Mouse (Mus musculus) lung, embryonic 14.5 days (tissue): ENCODE measurements at regions not wholly inside any gene's neighbourhood (a gene's known extent, or its start where the extent isn't known, plus 50 kb on each side); places are given as distances from the start of the nearest gene placed in this dataset.

Source experiments
- ATAC-seq: fragments of 200-750 bp; cut with Nextera tagmentation; 2 replicates; pipeline ENCODE4 v1.8.0; 2017; ENCODE audit warnings: mild to moderate bottlenecking, moderate TSS enrichment, moderate library complexity; ENCODE audit not compliant: insufficient read depth
- DNase-seq: peaks from one replicate; pipeline ENCODE4 v3.0.0-alpha.2; 2015
- H3K27ac ChIP-seq: fragments of 300-500 bp; sonication (generic); 2 replicates; pipeline ENCODE4 v1.5.1; 2014; ENCODE audit warnings: low read depth, mild to moderate bottlenecking, moderate library complexity
- H3K27me3 ChIP-seq: fragments of 300-500 bp; sonication (generic); 2 replicates; pipeline ENCODE4 v1.6.1; 2014; ENCODE audit warnings: low read length, control low read depth; ENCODE audit not compliant: insufficient read depth
- H3K36me3 ChIP-seq: fragments of 300-500 bp; sonication (generic); 2 replicates; pipeline ENCODE4 v1.6.1; 2014; ENCODE audit warnings: control low read depth; ENCODE audit not compliant: insufficient read depth
- H3K4me1 ChIP-seq: fragments of 300-500 bp; sonication (generic); 2 replicates; pipeline ENCODE4 v1.6.1; 2014; ENCODE audit warnings: antibody characterized with exemption, control low read depth; ENCODE audit not compliant: insufficient read depth
- H3K4me2 ChIP-seq: fragments of 300-500 bp; sonication (generic); 2 replicates; pipeline ENCODE4 v1.6.1; 2014; ENCODE audit warnings: mild to moderate bottlenecking
- H3K4me3 ChIP-seq: fragments of 300-500 bp; sonication (generic); 2 replicates; pipeline ENCODE4 v1.5.1; 2014; ENCODE audit warnings: low read depth, low read length
- H3K9ac ChIP-seq: fragments of 300-500 bp; sonication (generic); 2 replicates; pipeline ENCODE4 v1.6.1; 2014
- H3K9me3 ChIP-seq: fragments of 300-500 bp; sonication (generic); 2 replicates; pipeline ENCODE4 v1.6.1; 2016; ENCODE audit warnings: low read depth, low read length, control low read depth
- CTCF ChIP-seq: IDR thresholded peaks from 2 replicates; pipeline ENCODE4 v1.5.1; 2016; ENCODE audit warnings: antibody characterized with exemption, low read depth
- WGBS: fragments of 180-500 bp; shearing (Covaris S2); extraction: QIAGEN DNeasy Blood & Tissue Kit; methylation state at CpG from one replicate; pipeline ENCODE4 v1.1.7; 2014; 5-methylcytosine and 5-hydroxymethylcytosine counted together

DNA sequence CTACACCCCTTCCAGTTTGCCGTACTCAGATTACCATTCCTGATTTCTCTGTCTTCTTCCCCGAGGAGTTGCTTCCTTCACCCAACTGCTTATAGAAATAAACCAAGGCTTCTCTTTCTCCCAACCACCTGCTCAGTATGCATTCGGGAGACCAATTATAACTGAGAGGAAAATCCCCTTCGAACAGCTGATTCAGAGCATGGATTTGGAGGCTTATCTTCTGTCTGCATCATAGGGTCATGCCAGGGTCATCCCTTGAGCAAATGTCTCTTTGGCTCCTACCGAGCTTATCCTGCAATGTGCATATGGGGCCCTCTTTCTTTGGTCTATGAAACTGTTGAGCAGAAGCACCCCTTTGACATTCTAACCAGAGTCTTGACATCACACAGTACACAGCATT lies 79.0 kb upstream of the Jazf1 start:
- DNase-seq (no peak), ATAC-seq (no peak)
- TF ChIP-seq CTCF, result no peak
- Histone ChIP-seq H3K36me3 (no peaks in the 10 kb centered on the region), H3K4me1 (no peaks in the 10 kb centered on the region), H3K27me3 (no peaks in the 10 kb centered on the region), H3K4me3 (no peak overlapping the region), H3K9ac (no peak overlapping the region), H3K4me2 (no peak overlapping the region), H3K9me3 (no peaks in the 10 kb centered on the region), H3K27ac (no peak overlapping the region)
- 29% methylated on average over 5 of the region's 5 CpGs for WGBS

DNA sequence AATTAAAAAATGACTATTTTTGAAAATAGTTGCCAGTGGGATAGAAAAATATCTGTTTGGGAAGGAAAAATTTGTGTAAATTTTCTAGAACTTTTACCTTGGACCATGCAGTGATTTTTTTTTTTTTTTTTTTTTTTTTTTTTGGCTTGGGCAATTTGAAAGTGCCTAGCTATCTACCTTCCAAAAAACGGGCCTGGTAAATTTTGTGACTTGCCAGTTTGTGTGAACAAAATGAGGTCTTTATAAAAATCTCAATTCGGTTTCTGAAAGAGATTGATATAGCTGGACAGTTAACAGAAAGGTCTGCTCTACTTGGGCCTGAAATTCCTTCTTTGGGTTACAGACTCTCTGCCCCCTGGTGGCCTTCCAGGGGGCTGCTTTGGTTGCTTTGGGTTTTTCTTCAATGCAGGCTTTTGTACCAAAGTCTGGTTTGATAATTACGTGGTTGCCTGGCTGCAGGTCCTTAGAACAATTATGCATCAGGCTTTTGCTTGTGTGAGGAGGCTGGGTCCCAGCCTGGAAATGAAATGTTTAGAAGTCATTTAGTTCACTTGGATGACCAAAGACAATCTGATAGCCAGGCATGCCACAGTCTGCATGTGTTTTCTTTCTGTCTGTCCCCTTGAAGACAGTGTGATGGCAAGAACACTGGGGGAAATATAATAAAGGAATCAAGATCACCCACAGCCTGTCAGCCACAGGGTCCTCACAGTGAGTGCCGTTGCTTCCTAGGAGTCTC lies 75.6 kb upstream of the Jazf1 start:
- Histone ChIP-seq H3K4me3 (no peak overlapping the region), H3K9me3 (no peaks in the 10 kb centered on the region), H3K4me1 (no peaks in the 10 kb centered on the region), H3K27me3 (no peaks in the 10 kb centered on the region), H3K9ac (no peak overlapping the region), H3K27ac (no peak overlapping the region), H3K4me2 (no peak overlapping the region), H3K36me3 (no peaks in the 10 kb centered on the region)
- 16% methylated on average over 4 of the region's 4 CpGs for WGBS
- TF ChIP-seq CTCF, result peak; percentile 80
- DNase-seq (peak; percentile 85), ATAC-seq (no peak)

DNA sequence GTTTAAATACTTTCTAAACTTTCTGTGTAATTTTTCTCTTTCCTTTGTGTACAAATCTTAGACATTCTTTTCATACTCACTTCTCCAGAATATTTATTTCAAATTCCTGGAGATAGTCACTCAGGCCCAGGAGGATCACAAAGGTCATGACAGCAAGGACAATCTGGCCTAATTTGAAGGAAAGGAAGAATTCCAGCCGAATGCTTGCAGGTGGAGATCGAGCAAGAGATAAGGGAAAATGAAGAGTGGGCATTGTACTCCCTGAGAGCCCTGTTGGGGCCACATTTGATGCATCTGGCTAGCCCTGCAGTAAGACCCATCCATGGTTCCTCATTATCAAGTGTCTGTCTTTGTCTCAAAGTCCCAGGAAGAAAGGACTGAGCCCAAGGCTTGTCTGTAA lies 66.0 kb upstream of the Jazf1 start:
- DNase-seq (no peak), ATAC-seq (no peak)
- Histone ChIP-seq H3K4me3 (no peak overlapping the region), H3K27ac (no peak overlapping the region), H3K36me3 (no peaks in the 10 kb centered on the region), H3K9me3 (no peaks in the 10 kb centered on the region), H3K9ac (no peak overlapping the region), H3K27me3 (no peaks in the 10 kb centered on the region), H3K4me2 (no peak overlapping the region), H3K4me1 (no peaks in the 10 kb centered on the region)
- WGBS, result 30% methylated on average over 2 of the region's 2 CpGs
- TF ChIP-seq CTCF, result no peak

DNA sequence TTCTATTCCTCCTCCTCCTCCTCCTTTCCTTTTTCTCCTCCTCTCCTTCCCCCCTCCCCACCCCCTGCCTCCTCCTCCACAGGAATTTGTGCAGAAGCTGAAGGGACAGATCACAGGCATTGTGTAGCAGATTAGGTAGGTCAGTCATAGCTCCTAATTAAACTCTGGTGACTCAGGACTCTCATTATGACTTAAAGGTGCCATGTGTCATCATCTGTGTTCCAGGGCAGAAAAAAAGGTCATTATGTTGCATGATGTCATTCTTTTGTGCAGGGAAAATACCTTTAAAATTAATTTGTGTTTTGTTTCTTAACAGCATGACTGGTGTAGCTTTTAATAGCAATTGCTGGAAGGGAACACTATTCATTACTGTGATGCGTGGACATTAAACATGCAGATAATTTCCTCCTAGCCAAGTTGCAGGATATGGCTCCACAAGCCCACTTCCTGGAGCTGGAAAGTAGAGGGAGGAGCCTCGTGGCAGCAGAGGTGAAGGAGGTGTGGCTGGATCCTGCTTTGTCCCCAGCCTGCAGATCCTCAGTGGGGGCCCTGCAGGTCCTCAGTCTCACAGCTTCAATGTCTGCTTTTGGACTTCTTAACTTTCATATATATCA lies 62.4 kb upstream of the Jazf1 start:
- ATAC-seq (0 out of 2 replicates have a peak, but pooled peaks have one; percentile 17), DNase-seq (peak; percentile 40)
- Histone ChIP-seq H3K27me3 (no peaks in the 10 kb centered on the region), H3K4me3 (no peak overlapping the region), H3K27ac (no peak overlapping the region), H3K4me2 (no peak overlapping the region), H3K9ac (no peak overlapping the region), H3K9me3 (no peaks in the 10 kb centered on the region), H3K36me3 (no peaks in the 10 kb centered on the region), H3K4me1 (no peaks in the 10 kb centered on the region)
- 20% methylated on average over 2 of the region's 2 CpGs for WGBS
- no peak for TF ChIP-seq CTCF

DNA sequence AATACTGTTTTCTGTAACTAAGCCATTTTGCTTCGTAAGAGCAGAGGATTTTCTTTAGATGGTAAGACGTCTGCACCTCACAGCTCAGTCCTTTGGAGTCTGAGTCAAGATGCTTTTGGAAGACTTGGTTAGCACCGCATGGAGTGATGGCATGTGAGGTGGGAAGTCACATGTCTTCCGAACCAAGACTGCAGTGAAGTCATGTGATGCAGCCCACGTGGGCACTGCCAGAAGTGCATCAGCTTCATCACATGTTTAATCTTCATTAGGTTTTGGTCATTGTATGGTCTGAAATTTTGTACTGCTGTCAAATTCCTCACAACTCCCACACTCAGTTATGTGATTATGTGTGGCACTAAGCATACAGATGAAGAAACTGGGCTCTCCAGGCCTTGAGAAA lies 58.3 kb upstream of the Jazf1 start:
- Histone ChIP-seq H3K4me3 (no peak overlapping the region), H3K36me3 (no peaks in the 10 kb centered on the region), H3K4me1 (no peaks in the 10 kb centered on the region), H3K9me3 (no peaks in the 10 kb centered on the region), H3K9ac (no peak overlapping the region), H3K27me3 (no peaks in the 10 kb centered on the region), H3K27ac (no peak overlapping the region), H3K4me2 (no peak overlapping the region)
- WGBS, result 68% methylated on average over 5 of the region's 5 CpGs
- ATAC-seq, result no peak
- no peak for TF ChIP-seq CTCF
- DNase-seq, result no peak

DNA sequence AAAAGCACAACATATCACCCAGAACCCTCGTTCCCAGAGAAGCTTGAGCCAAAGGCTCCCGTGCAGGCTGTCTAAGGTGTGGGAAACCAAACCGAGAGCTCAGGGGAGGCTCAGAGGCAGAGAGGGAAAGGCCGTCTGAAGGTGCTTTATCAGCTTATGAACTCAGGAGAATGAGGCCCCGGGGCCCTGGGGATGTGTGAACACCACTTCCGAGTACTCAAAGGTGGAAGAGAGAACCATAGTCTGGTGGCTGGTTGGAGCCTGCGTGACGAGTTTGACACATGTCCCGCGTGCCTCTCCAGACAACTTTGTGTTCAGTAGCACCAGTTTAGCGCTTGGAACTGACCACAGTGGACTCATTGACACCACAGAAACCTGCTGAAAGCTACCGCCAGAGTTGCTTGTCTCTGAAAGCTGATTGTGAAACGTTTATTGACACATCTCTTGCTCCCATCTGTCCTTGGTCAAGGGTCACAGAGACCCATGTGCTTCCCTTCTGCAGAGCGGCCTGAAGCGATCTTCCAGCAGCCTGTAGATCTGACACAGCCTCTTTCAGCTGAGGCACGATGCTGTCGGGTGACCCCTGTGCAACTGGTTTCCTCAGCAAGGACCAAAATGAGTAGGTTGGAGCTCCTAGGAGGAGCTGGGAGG lies 56.5 kb upstream of the Jazf1 start:
- H3K27ac ChIP-seq, result no peak overlapping the region
- no peaks in the 10 kb centered on the region for H3K4me1 ChIP-seq
- TF ChIP-seq CTCF, result no peak
- H3K27me3 ChIP-seq, result no peaks in the 10 kb centered on the region
- 42% methylated on average over 17 of the region's 17 CpGs for WGBS
- no peak for DNase-seq
- ATAC-seq, result no peak
- H3K9ac ChIP-seq, result no peak overlapping the region
- no peaks in the 10 kb centered on the region for H3K36me3 ChIP-seq
- no peaks in the 10 kb centered on the region for H3K9me3 ChIP-seq
- no peak overlapping the region for H3K4me2 ChIP-seq
- no peak overlapping the region for H3K4me3 ChIP-seq

DNA sequence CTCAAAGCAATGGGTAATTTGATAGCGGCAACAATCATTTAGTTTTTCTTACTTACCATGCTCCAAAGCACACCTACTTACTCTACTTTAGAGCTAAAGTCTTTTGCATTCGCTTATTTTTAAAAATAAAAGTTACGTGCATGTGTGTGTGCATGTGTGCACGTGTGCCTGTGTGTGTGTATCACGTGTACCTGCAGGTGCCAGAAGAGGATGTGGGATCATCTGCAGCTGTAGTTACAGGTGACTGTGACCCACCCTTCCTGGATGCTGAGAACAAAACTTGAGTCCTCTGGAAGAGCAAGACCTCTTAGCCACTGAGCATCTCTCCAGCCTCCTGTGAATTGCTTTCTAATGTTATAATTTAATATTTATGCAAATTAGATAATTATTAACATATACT lies 52.0 kb upstream of the Jazf1 start:
- 91% methylated on average over 5 of the region's 5 CpGs for WGBS

More for the DNA sequence above, 52.0 kb upstream of the Jazf1 start:
- H3K4me3 ChIP-seq, result no peak overlapping the region
- no peak for TF ChIP-seq CTCF
- H3K9ac ChIP-seq, result no peak overlapping the region
- no peak for DNase-seq
- no peak overlapping the region for H3K4me2 ChIP-seq
- no peaks in the 10 kb centered on the region for H3K27me3 ChIP-seq
- no peak overlapping the region for H3K27ac ChIP-seq
- no peak for ATAC-seq
- H3K4me1 ChIP-seq, result no peaks in the 10 kb centered on the region
- H3K36me3 ChIP-seq, result no peaks in the 10 kb centered on the region
- H3K9me3 ChIP-seq, result no peaks in the 10 kb centered on the region
